Mouse (Mus musculus) stomach, postnatal 0 days (tissue): ENCODE results near the gene Cntnap5a.

Experiments used
- CTCF ChIP-seq: IDR thresholded peaks from 2 replicates; pipeline ENCODE4 v1.5.1; 2016; ENCODE audit warnings: antibody characterized with exemption, low read depth, mild to moderate bottlenecking, moderate library complexity
- EP300 ChIP-seq: optimal IDR thresholded peaks from 2 replicates; pipeline ENCODE3; 2016; ENCODE audit warnings: antibody characterized with exemption

GRCm38 (mm10) chr1:115956528-115956927 lies 272.0 kb downstream of the Cntnap5a start:
- TF ChIP-seq EP300 (no peak), CTCF (no peak)
